Mouse (Mus musculus): ENCODE data around the gene Mypn. TPM values are rescaled to one million over a fixed set of nuclear protein-coding genes. Genes with fewer than 3 reads are reported as not detected.

The Mypn gene
- polyA plus RNA-seq, 1 experiment from 2014 or later, result 0.10 TPM

DNA sequence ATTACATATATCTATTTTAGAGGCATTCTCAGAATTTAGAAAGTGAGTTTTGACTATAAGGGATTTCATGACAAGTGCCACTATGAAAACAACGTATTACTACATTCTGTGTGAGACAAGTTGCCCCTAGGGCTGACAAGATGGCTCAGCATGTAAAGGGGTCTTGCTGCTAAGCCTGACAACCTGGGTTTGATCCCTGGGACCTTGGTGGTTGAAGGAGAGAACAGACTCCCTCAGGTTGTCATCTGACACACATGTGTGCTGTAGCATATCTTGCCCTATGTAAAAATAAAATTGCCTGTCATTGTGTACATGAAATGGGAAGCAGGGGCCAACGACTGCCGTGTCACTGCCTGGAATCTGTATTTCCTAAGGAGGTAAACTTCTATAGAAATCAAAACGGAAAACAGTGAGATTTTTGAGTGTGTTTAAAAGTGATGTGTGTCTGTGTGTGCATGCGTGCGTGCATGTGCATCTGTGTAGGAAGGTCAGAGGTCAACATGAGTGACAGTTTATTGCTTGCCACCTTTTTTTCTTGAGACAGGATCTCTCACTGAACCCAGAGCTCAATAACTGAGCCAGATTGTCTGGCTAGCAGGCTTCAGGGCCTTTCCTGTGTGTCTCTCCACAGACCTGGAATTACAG is 89.9 kb downstream of the Mypn start:
- Histone ChIP-seq H3K4me3 (no peak overlapping the region), H3K27ac (no peak overlapping the region), H3K36me3 (no peaks in the 10 kb centered on the region), H3K27me3 (ENCODE audit: insufficient read depth, poor library complexity, severe bottlenecking) (no peaks in the 10 kb centered on the region), H3K9me3 (no peaks in the 10 kb centered on the region; the same call in 1 of the 2 replicates), H3K4me1 (replicated peaks) (no peaks in the 10 kb centered on the region)
- WGBS, result 84% methylated on average over 6 of the region's 6 CpGs
- no peak for DNase-seq (ENCODE audit: low spot score)

DNA sequence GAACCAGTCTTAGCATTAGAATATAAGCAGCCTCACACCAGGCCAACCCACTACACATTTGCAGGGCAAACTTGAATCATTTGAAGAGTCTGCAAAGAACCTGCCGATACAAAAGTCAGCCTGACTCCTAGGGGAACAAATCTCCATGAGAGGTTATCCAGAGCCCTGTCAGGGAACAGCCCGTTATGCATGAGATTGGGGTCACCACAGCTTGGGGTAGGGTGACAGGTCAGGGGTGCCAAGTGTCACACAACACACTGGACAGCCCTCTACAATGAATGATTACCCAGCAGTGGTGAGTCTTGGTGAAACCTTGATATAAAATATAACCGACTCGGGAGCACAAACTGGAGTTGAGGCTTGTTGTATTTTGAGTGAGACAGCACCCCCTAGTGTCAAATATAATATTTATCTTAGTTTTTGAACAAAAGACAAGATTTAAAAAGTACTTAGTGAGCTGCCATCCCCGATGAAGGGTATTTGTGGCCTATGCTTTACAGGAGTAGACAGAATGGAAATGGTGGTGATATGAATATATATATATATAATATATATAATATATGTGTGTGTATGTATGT is 90.6 kb downstream of the Mypn start:
- Histone ChIP-seq H3K4me1 (replicated peaks) (no peaks in the 10 kb centered on the region), H3K4me3 (no peak overlapping the region), H3K27ac (no peak overlapping the region), H3K27me3 (ENCODE audit: insufficient read depth, poor library complexity, severe bottlenecking) (no peaks in the 10 kb centered on the region), H3K9me3 (no peaks in the 10 kb centered on the region; the same call in 1 of the 2 replicates), H3K36me3 (no peaks in the 10 kb centered on the region)
- no peak for DNase-seq (ENCODE audit: low spot score)
- WGBS, result 63% methylated on average over 5 of the region's 5 CpGs

DNA sequence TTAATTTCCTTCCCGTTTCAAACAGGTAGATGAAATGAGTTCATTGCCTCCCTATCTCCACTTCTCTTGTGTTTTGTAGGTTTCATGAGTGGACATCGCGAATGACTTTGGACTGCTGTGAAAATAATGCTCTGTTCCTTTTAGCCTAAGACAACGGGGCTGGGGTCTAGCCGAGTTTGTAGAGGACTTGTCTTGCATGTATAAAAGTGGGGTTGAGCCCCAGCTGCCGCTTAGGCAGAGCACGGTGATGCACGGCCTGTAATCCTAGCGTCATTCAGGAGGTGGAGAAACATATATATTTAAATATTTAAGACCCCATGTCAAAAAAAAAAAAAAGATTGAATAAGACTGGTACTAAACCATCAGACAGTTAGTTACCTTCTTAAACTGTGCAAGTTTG is 103.1 kb downstream of the Mypn start:
- Histone ChIP-seq H3K27me3 (ENCODE audit: insufficient read depth, poor library complexity, severe bottlenecking) (peaks cover 56% of the 10 kb centered on the region), H3K27ac (peak overlapping the region; percentile 84), H3K36me3 (no peaks in the 10 kb centered on the region), H3K4me1 (replicated peaks) (peaks cover 20% of the 10 kb centered on the region), H3K4me3 (peak overlapping the region; percentile 67), H3K9me3 (no peaks in the 10 kb centered on the region)
- WGBS, result 8% methylated on average over 9 of the region's 9 CpGs
- no peak for DNase-seq (ENCODE audit: low spot score)

DNA sequence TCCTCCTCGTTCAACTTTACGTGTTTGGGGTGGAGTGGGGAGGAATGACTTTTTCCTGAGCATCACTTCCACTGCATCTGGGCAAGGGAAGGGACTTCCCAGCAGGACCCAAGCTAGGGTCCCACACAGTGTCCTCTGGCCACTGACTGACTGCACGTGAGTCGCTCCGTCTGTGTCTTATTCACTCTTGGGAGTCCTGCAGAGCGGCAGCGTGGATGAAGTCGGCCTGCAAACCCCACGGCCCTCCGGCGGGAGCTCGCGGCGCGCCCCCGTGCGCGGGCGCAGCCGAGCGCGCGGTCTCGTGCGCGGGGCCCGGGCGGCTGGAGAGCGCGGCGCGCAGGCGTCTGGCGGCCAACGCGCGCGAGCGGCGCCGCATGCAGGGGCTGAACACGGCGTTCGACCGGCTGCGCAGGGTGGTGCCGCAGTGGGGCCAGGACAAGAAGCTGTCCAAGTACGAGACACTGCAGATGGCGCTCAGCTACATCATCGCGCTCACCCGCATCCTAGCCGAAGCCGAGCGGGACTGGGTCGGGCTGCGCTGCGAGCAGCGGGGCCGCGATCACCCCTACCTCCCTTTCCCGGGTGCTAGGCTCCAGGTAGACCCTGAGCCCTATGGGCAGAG is 103.7 kb downstream of the Mypn start:
- peak; percentile 76 for DNase-seq (ENCODE audit: low spot score)

DNA sequence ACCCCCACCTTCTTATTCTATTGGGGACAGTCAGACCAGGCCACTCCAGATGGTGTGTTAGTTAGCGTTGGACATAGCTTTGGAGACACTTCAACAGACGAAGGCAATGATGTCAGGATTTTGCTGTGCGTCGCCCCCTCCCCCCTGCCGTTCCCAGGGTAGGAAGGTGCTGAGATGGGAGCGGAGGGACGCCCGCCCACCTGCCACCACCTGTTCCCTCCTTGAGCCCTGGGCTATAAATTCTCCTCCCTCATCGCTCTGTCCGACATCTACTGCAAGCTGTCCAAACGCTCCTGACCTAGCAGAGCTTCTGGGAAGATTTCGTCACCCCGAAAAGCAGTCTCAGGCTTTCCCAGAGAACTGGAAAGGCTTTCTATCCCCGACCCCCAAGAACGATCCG is 104.2 kb downstream of the Mypn start, which contains the start of gene Atoh7:
TSS of gene Atoh7 (plus strand) at position 131 of the 400 bp plus-strand sequence.
- no peaks in the 10 kb centered on the region for H3K36me3 ChIP-seq
- H3K27ac ChIP-seq, result peak within 1 kb of the TSS; percentile 84
- no peaks in the 10 kb centered on the region for H3K9me3 ChIP-seq
- peaks cover 56% of the 10 kb centered on the region for H3K27me3 ChIP-seq (ENCODE audit: insufficient read depth, poor library complexity, severe bottlenecking)
- WGBS, result 5% methylated on average over 16 of the region's 16 CpGs
- peak within 1 kb of the TSS; percentile 67 for H3K4me3 ChIP-seq
- DNase-seq (ENCODE audit: low spot score), result no peak
- peaks cover 24% of the 10 kb centered on the region for H3K4me1 ChIP-seq (replicated peaks)

More for the DNA sequence above, 103.7 kb downstream of the Mypn start:
- peak overlapping the region; percentile 67 for H3K4me3 ChIP-seq
- peaks cover 56% of the 10 kb centered on the region for H3K27me3 ChIP-seq (ENCODE audit: insufficient read depth, poor library complexity, severe bottlenecking)
- H3K4me1 ChIP-seq (replicated peaks), result peaks cover 21% of the 10 kb centered on the region
- under 1% methylated on average over 62 of the region's 62 CpGs for WGBS
- peak overlapping the region; percentile 84 for H3K27ac ChIP-seq
- H3K36me3 ChIP-seq, result no peaks in the 10 kb centered on the region
- no peaks in the 10 kb centered on the region for H3K9me3 ChIP-seq

DNA sequence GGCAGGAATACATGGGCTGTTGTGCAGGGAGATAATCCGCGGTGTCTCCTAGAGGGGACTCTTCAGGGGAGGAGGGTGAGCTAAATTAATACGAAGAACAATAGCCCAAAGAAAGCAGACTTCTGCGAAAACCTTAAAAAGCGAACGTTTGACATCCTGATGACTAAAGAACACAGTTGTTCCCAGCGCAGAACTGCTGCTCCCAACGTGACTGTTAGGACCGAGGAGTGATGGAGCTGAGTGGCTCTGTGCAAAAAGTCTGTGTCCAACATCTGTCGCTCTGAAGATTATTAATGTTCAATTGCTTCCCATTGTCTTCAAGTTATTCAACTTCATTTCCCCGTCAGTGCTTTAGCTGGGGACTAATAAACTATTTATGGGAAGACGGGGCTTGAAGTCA is 105.6 kb downstream of the Mypn start:
- 67% methylated on average over 12 of the region's 12 CpGs for WGBS
- H3K27me3 ChIP-seq (ENCODE audit: insufficient read depth, poor library complexity, severe bottlenecking), result peaks cover 64% of the 10 kb centered on the region

DNA sequence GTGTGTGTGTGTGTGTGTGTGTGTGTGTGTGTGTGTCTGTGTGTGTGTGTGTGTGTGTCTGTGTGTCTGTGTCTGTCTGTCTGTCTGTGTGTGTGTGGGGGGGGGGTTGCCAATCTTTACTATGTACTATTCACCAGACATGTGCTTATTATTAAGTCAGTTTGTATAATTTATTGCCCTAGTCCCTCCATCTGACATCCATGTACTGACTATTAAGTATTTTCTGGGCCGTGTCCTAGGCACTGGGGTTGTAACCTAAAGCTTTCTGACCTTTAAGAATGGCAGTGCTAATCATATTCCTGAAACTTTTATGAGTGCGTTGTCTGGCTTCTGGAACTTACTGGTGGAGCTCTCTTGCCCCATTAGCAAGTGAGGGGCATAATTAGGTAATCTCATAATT is 107.0 kb downstream of the Mypn start:
- Histone ChIP-seq H3K36me3 (no peaks in the 10 kb centered on the region), H3K9me3 (no peaks in the 10 kb centered on the region), H3K27ac (no peak overlapping the region), H3K4me3 (no peak overlapping the region), H3K27me3 (ENCODE audit: insufficient read depth, poor library complexity, severe bottlenecking) (peaks cover 64% of the 10 kb centered on the region), H3K4me1 (replicated peaks) (peaks cover 24% of the 10 kb centered on the region)
- no peak for DNase-seq (ENCODE audit: low spot score)
- WGBS, result 82% methylated on average over 2 of the region's 2 CpGs

More for the DNA sequence above, 105.6 kb downstream of the Mypn start:
- Histone ChIP-seq H3K9me3 (no peaks in the 10 kb centered on the region), H3K4me3 (no peak overlapping the region), H3K27ac (no peak overlapping the region), H3K4me1 (replicated peaks) (peaks cover 24% of the 10 kb centered on the region), H3K36me3 (no peaks in the 10 kb centered on the region)
- no peak for DNase-seq (ENCODE audit: low spot score)

DNA sequence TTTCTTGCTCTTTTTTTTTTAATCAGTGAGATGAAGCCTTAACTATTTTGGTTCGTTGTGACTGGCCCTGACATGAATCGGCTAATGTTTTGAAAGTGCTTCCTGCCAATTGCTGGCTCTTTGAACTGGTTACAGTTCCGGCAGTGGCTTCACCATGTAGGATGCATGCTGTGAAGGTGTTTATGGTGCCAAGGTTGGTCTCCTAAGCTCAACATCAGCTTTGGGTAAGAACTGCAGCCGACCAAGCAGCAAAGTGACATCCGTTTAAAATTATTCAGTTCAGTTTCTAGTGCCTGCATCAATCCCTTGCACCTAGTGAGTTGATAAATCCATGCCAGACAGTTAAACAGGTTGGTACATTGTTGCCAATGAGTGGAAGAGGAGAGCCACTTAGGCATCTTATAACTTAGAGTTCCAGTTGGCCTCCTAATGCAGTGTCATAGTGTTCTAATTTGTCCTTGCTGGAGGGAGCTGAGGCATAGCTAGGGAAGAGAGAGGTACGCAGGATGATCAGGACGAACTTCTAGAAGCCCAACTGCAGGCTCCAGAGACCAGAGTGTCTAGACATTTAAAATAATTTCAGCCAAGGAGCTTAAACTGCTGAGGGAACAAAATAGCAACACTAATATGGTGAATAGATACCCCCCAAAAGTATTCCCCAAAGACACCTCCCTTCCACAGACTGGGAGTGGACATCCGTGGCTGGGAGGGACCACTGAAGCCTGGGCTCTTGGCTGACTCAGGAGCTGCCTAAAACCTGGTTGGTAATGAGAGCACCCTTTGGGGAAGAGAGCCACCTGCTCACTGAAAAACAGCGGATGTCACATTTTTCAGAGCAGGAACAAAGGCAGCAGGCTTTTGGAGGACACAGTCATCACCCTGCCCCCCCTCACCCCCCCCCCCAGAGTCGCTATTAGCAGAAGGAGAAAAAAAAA is 110.9 kb downstream of the Mypn start:
- Histone ChIP-seq H3K27me3 (ENCODE audit: insufficient read depth, poor library complexity, severe bottlenecking) (peaks cover 52% of the 10 kb centered on the region), H3K9me3 (no peaks in the 10 kb centered on the region), H3K4me1 (replicated peaks) (peaks cover 25% of the 10 kb centered on the region), H3K4me3 (no peak overlapping the region), H3K36me3 (no peaks in the 10 kb centered on the region), H3K27ac (no peak overlapping the region)
- DNase-seq (ENCODE audit: low spot score), result no peak
- WGBS, result 77% methylated on average over 10 of the region's 10 CpGs

DNA sequence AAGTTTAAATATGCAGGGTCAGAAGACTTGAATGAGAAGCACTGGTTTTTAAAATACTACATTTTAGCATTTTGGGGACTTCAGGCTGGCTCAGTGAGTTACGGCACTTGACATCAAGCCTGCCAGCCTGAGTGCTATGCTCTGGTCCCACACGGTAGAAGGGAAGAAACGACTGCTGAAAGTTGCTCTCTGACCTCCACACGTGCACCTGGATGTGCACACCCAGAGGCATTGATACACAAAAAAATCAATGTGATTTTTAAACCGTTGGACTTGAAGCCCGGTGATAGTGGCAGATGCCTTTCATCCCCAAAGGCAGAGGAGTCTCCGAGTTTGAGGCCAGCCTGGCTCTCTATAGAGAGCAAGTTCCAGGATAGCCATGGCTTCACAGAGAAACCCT is 111.8 kb downstream of the Mypn start:
- Histone ChIP-seq H3K9me3 (no peaks in the 10 kb centered on the region), H3K4me3 (no peak overlapping the region), H3K27ac (no peak overlapping the region), H3K27me3 (ENCODE audit: insufficient read depth, poor library complexity, severe bottlenecking) (peaks cover 46% of the 10 kb centered on the region), H3K4me1 (replicated peaks) (peaks cover 25% of the 10 kb centered on the region), H3K36me3 (no peaks in the 10 kb centered on the region)
- DNase-seq (ENCODE audit: low spot score), result no peak
- 78% methylated on average over 7 of the region's 7 CpGs for WGBS

DNA sequence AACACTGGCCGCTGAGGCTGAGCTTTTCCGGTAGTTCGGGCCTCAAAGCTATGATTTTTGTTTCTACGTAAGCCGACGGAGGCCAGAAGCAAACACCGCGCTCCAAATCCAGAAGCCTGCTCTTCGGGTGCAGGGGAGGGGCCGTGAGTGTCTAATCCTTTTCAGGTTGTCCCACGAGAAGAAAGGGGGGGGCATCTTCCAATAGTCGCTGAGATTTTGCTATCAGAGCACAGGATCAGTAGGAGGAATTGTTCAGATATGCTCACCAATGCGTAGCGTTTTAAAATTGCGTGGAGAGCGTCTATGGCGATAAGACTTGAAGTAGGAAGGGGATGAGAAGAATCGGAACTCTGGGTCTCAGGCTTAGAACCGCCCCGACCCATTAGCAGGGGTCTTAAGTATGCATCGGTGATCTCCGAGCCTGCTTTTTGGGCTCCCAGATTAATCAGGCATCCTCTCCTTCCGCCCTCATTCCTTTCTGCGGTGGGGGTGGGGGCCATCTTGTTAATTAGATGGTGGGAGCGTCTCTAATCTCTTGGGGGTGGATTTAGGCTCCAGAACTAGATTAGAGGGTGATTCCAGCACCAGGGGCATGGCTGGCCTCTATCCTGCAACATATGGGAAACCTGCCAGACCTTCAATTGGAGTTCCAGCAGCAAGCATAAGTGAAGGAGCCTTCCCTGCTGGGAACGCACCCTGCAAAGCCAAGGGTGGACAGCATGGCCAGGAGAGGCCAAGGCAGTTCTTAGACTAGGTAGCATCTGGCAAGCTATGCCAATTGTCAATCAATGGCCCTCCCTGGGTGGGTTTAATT is 113.8 kb downstream of the Mypn start:
- H3K36me3 ChIP-seq, result no peaks in the 10 kb centered on the region
- H3K27ac ChIP-seq, result peak overlapping the region; percentile 77
- H3K4me1 ChIP-seq (replicated peaks), result peaks cover 23% of the 10 kb centered on the region
- WGBS, result 7% methylated on average over 26 of the region's 26 CpGs
- peaks cover 39% of the 10 kb centered on the region for H3K27me3 ChIP-seq (ENCODE audit: insufficient read depth, poor library complexity, severe bottlenecking)
- H3K9me3 ChIP-seq, result no peaks in the 10 kb centered on the region
- H3K4me3 ChIP-seq, result peak overlapping the region; percentile 49
- peak; percentile 27 for DNase-seq (ENCODE audit: low spot score)

DNA sequence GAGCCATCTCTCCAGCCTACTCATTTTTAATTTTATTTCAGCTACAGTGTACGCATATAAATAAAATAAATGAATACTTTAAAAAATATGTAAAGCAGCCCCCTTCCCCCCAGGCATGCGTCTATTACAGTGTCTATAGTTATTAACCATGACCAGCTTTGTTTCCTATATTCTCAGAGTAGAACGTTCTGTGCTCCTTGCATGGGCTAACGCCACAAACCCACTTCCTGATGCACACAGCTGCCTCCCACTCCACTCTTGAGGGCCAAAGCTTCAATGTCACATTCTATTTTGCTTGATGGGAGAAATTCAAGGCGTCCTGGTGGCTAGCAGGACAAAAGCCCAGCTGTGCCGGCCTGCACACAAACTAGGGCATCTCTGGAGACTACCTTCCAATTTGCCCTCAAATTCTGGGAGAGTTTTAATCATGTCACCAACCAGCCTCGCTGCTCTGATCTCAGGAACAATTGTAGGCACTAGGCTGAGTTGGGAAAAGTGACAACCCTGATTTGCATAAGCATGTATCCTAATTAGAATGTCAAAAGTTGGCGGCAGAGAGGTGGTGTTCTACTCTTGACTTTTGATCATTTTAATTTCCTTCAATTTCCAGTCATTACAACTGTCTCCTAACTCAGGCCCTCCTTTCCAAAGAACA is 114.5 kb downstream of the Mypn start:
- Histone ChIP-seq H3K36me3 (no peaks in the 10 kb centered on the region), H3K9me3 (no peaks in the 10 kb centered on the region), H3K27ac (peak overlapping the region; percentile 77), H3K4me1 (replicated peaks) (peaks cover 21% of the 10 kb centered on the region), H3K4me3 (peak overlapping the region; percentile 49), H3K27me3 (ENCODE audit: insufficient read depth, poor library complexity, severe bottlenecking) (peaks cover 38% of the 10 kb centered on the region)
- DNase-seq (ENCODE audit: low spot score), result peak; percentile 22
- 31% methylated on average over 8 of the region's 8 CpGs for WGBS

All from hindbrain, embryonic 10.5 days (tissue).